Mouse (Mus musculus) kidney, postnatal 4 days (tissue): ENCODE data around the gene Cd151.
A peak's percentile ranks its signal among the peaks of the same experiment; 100 is the strongest.

ENCODE experiments used
- DNase-seq, 2 experiments: peaks; one replicate each; pipeline ENCODE4 v3.0.0; 2021; ENCODE audit warnings: mixed read lengths in 2 of 2

The Cd151 gene

DNA sequence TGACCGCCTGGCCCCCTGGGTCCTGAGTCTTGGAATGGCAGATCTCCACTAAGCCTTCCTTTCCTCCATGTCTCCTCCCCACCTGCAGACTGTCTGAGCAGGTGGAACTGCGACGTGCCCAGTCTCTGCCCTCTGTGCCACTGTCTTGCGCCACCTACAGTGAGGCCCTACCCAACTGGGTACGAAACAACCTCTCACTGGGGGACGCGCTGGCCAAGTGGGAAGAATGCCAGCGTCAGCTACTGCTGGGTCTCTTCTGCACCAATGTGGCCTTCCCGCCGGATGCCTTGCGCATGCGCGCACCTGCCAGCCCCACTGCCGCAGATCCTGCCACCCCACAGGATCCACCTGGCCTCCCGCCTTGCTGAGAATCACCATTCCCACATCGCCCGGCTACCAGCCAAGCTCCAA, 7.9 kb upstream of the Cd151 start:
- no peak for DNase-seq

DNA sequence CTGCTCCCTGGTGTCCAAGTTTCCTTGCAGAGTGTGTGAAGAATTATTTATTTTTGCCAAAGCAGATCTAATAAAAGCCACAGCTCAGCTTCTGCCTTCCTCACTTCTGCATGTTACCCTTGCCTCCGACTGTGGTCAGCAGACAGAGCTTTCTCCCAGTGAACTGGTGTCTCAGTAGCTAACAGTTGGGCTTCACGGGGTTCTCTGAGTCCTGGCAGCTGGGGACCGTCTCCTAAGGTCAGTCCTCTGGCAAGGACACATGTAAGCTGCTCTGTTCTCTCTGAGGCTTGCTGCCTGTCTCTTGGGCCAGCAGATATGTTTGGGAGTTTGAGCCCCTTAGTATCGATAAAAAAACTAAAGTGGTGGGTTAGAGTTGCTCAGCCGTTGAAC, 7.2 kb upstream of the Cd151 start:
- DNase-seq: peak; percentile 52 to 60

DNA sequence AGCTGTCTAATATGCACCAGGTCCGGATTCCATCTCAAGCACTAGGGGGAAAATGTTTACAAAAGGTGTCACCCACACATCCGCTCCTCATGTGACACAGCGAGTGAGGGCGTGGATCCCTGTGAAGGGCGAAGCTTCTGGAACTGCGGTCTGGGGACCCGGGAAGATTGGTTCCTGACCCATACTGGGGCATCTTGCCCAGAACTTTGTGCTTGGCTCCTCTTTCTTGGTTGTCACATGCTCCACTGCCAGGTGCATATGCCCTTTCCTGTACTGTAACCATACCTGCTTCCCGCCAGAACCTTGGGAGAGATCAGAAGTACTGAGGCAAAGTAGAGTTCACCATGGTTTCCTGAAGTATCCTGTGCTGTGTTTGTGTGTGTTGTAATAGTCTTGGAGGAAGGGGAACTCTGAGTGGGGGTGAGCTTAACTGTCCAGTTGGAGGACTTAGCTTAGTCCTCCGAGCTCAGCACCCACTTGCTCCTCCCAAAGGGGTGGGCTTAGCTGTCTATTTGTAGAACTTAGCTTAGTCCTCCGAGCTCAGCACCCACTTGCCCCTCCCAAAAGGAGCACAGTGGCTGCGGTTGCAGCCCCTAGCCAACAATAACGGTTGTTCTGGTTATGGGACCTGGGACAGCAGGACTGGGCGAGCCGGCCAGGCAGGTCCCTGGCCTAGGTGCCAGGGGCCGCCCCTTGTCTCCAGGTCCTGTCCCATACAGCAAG, 6.6 kb upstream of the Cd151 start, which contains the start of gene Cracr2b:
Cracr2b (plus strand) TSS at position 704 of the 723 bp plus-strand sequence.
- DNase-seq: no peak

DNA sequence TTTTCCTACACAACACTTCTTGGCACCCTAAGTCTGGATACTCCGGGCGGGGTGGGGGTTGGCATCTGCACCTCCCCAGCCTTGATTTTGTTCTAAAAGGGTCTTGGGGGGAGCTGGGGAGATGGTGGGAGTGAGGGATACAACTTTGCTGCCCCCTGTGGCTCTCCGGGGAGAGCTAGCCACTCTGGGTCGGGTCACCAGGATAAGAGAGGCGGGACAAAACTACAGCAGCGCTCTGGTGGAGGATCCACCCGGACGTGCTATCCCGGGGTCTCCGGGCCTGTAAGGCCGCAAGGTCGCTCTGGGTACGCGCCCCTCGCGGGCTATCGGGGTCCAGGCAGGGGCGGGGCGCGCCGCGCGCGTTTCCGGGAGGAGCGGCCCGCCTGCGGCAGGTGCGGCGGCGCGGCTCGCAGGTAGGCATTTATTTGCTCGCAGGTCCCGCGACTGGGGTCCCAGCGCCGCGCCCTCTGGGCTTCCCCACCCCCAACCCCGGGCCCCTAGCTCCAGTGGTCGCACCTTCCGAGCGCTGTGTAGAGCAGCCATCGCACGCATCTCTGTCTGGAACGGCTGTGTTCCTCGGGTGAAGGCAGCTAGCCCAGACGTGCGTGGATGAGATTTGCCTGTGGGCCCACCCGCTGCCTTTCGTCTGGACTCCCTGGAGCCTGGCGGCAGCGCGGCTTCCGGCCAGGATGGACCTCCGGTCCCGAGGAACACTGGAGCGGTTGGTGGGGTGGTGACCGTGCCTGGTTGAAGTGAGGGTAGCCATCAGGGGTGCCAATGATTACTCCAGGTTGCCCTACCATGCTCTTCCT, 5.5 kb upstream of the Cd151 start:
- peak; percentile 61 to 71 for DNase-seq

DNA sequence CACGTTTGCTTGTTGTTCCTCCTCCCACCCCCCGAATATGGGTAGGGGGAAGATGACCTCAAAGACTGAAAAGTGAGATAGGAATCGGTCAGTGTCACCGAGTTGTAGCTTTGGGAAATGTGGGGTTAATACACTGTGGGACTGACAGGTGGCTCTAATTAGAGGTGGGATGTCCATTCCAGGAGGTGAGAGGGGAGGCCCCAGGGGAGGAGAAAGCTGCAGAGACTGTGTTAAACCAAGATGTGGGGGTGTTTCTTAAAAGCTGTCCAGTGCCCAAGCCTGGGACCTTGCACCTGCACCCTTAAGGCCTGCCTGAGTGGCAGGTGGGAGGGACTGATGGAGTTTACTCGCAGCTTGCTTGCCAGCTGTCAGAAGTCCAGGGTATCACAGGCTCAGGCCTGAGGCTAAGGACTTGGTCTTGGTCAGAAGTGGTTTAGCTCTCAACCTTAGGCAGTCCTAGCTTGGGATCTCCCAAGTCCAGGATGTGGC, 4.8 kb upstream of the Cd151 start:
- DNase-seq: peak; percentile 53 to 69

DNA sequence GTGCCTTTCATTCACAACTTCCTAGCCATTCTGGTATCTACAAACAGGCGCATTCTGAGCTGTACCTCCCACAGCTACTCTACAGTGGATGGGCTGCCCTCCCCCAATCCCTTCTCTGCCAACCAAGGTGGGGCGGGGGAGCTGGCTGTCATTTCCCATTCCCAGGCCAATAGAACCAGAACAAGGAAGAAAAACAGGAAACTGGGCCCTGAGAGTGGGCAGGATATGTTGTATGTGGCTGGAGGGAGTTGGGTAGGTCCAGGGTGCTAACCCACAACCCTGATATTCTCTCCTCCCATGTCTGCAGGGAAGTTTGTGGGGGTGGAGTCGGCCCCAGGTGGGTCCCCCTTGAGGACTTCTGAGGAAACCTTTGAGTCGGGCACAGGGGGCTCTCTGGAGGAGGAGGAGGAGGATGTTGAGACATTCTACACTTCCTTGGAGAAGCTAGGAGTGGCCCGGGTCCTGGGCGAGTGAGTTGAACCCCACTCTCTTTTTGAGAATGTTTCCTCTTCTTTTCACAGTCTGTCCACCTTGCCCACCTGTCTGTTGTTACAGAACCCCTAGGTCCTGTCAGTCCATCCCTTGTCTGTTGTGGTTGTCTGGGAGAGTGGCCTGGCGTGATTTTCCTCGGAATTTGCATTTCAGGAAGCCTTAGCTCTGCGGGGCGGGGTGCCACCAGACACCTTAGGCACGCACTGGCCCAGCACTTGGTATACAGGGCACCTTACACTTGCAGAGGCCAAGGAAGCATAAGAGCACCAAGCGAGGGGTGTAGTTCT, 3.2 kb upstream of the Cd151 start:
- peak; percentile 65 to 76 for DNase-seq

DNA sequence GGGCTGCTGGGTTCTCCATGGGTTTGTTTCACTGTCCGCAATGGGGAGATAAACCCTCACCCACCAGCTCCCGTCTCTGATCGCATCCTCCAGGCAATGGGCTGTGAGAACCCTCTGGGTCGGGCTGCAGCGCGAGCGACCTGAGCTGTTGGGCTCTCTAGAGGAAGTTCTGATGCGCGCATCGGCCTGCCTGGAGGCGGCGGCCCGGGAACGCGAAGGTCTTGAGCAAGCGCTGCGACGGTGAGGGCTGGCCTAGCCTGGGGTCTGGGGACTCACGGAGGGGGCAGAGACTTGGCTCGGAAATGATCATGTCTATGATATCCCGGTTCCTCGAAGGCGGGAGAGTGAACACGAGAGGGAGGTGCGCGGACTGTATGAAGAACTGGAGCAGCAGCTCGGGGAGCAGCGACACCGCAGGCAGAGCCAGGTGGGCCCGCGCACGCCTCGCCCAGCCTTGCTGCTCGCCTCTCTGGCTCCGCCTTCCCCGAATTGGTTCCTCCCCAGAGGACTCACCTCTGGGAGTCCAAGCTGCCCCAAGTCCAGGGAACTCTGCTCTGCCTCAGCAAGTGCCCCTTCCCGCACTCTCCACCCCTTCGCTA, 2.5 kb upstream of the Cd151 start:
- peak; percentile 71 to 83 for DNase-seq

DNA sequence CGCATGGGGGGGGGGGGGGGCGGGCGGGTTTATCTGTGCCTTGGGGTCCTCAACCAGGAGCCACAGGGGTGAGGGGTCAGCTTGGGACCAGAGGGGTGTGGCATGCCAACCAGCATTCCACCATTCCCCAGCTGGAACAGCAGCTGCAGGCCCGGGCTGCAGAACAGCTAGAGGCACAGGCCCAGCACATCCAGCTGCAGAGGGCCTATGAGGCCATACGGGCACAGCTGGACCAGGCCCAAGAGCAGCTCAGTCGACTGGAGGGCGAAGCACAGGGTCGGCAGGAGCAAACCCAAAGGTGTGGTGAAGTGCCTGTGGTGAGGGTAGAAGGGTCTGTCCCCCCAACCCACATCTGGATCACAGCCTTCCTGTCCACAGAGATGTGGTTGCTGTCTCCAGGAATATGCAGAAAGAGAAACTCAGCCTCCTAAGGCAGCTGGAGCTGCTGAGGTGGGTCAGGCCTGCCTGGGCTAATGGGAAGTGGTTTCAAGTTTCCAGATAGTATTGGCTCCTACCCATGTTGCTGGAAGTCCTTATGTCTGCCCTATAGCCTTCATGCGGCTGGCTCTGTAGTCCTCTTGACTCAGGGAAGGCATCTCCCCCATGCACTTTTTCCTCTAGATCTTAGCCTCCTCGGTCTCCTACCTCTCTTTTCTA, 1.7 kb upstream of the Cd151 start:
- DNase-seq: peak in 1 of 2 experiments; percentile 45

DNA sequence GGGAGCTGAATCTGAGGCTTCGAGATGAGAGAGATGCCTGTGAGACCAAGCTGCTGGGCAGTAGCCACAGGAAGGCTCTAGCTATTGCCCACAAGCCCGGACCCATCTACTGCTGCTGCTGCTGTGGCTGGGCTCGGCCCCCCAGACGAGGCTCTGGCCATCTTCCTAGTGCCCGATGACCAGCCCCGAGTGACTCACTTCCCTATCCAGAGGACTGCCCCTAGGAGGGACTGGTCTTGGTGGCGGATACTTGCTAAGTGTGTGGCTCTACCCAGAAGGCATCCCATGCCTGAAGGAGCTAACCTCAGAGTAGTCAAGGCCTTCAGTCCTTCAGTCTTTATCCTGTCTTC, 1.2 kb upstream of the Cd151 start:
- peak in 1 of 2 experiments; percentile 24 for DNase-seq

DNA sequence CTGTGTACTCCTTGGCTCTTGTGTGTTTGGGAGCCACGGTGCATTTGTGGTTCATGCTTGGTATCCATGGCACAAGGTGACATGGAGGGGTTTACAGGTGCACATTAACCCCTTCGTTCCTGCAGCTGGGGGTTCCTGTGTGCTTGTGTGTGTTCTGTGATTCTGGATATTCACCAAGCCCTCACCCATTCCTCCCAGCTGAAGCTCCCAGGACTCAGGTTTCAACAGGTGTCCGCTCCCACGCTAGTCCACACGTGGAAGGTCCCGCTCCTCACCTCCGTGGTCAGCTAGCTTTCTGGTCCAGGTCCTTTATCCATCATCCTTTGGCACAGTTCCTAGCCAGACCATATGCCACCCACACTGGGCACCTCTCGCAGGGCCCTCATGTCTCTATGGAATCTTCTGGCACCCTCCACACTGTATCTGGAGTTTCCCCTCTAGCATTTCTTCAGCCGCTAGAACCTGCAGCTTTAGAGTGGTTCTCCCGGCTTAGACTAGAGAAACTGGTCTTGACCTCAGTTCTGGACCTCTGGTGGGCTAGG, 514 bp upstream of the Cd151 start:
- DNase-seq: no peak

DNA sequence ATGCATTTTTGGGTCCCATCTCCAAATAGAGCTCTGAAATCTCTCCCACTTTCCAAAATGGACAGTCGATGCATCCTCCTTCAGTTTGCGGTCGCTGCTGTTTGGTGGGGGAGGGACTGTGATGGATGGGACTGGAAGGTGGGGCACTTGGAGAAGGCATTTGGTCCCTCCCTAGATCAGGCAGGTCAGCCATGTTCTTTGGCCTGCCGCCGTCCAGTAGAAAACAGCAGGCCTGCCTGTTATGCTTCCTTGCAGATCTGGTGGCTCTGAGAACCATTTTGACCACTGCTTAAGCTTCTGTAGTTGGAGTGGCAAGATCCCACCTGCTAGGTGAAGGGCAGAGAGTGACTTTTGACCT, 951 bp downstream of the Cd151 start:
- DNase-seq: peak; percentile 63 to 73

DNA sequence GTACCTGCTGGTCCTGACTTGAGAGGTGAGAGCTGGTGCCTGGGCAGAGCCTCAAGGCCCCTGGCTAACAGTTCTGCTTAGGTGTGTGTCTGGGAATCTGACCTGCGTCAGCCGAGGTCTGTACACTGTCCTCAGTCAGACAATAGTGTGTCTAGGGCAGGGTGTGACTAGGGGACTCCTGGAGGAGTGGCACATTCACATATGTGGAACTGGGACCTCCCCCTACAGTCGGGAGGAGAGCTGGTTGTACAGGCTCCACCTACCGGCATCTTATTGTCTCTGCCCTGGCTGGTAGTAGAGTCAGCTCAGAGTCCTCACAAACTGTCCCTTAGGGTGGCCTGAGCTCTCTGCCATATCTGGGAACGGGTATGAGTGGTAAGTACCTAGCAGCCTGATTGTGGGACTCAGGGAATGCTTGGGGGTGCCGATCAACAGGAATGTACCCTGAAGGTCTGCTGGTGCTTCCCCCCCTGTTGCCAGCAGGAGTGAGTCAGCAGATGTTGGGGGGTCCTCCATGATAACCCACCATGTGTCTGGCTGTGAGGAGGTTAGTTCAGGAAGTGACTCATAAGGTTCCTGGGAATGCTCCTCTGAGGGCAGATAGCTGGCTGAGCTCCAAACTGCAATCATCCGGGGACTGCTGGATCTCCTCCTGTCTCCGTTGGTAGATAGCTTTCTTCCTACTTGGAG, 1.5 kb downstream of the Cd151 start:
- DNase-seq: peak; percentile 72 to 85

DNA sequence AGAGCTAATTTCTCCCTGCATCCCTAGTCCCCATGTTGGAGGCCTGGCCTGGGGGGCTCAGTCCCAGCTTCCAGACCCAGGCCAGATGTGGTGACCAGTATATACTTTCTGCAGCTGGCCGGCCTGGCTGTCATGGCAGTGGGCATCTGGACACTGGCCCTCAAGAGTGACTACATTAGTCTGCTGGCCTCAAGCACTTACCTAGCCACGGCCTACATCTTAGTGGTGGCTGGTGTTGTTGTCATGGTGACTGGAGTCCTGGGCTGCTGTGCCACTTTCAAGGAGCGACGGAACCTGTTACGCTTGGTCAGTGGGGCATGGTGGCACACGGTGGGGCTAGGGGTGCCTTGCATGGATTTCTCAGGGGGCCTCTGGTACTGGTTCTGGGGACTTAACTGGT, 2.2 kb downstream of the Cd151 start:
- DNase-seq: peak in 1 of 2 experiments; percentile 39

DNA sequence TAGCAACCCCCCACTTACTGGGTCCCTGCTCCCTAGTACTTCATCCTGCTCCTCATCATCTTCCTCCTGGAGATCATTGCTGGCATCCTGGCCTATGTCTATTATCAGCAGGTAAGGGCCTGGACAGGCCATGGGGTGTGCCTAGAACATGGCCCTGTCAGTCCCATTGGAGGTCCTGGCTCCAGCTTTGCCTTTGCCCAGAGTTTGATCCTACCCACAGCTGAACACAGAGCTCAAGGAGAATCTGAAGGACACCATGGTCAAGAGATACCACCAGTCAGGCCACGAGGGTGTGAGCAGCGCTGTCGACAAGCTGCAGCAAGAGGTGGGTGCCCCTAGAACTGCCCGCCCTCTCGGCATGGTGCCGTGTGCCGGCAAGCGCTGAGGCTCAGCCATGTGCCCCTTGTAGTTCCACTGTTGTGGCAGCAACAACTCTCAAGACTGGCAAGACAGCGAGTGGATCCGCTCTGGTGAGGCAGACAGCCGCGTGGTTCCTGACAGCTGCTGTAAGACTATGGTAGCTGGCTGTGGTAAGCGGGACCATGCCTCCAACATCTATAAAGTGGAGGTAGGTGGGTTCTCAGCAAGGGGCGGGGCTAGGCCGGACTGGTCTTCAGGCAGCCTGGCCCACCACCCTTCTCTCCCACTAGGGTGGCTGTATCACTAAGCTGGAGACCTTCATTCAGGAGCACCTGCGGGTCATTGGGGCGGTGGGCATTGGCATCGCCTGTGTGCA, 2.9 kb downstream of the Cd151 start:
- no peak for DNase-seq

DNA sequence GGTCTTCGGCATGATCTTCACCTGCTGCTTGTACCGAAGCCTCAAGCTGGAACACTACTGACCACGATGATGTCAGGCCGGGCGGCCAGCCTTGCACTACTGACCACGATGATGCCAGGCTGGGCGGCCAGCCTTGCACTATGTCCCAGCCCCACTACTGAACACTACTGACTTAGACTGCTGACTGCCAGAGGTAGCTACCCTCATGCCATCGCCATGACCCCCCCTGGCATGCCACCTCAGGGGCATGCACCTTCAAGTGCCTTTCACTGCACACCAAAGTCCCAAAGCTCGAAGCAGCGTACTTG, 3.4 kb downstream of the Cd151 start:
- DNase-seq: no peak

DNA sequence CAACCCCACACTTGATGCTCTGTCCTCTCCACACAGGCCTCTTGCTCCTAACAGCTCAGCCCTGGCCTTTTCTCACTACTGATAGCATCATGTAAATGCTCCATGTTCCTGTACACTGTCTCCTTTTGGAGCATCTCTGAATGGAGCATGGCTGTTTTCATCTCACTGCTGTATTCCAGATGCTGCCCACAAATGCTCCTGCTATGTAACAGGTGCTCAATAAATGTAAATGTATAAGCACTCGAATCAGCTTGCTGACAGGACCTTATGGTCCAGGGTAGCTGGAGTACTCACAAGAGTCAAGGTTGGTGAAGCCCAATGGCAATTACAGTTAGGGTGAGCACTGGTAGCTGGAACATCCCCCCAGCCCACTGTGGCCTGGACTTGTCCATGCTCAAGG, 4.0 kb downstream of the Cd151 start:
- no peak for DNase-seq

DNA sequence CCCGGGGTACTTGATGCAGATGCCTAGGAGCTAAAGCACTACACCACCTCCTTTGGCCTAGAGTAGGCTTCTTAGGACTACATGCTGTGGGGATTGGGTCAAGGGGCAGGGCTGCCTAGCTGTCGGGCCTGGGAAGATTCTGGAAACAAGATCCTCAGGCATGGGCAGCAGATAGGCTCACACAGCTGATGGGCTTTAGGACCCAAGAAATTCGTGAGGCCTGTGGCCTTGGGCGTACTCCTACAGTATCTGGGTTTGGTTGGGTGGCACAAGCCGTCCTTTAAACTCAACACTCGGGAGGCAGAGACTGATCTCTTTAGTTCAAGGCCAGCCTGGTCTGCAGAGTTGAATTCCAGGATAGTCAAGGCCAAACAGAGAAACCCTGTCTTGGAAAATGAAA, 5.0 kb downstream of the Cd151 start:
- DNase-seq: no peak

DNA sequence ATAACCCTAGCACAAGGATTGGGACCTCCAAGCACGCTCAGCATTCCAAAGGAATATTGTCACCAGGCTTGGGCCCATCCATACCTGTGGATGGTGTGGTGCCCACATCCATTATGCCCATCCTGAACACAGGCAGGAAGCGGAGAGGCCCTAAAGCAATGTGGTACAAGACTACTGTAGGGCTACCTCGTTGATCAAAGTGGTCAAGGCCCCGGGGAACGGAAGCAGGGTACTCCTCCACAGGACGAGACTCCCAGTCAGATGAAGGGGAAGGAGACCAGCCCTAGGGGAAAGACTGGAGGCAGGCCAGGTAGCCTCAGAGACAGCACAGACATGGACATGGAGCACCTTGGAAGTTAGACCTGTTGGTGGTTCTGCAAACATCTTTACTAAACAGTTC, 5.6 kb downstream of the Cd151 start:
- no peak for DNase-seq

DNA sequence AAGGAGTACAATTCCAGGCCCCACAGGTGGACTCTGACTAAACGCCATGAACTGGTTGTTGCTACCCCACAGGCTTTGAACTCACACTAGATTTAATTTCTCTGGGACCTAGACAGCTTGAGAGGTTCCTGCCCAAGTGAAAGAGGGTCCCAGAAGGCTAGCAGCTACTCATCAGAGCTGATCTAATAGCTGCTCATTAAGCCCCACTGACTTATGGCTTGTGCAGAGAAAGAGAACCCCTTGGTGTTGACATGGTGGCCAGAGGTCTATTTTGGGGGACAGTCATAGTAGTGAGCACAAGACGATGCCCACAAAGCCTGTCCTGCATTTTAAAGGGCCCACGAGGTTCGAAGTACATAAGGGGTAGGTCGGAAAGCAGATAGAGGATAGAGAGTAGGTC, 7.0 kb downstream of the Cd151 start:
- DNase-seq: no peak

DNA sequence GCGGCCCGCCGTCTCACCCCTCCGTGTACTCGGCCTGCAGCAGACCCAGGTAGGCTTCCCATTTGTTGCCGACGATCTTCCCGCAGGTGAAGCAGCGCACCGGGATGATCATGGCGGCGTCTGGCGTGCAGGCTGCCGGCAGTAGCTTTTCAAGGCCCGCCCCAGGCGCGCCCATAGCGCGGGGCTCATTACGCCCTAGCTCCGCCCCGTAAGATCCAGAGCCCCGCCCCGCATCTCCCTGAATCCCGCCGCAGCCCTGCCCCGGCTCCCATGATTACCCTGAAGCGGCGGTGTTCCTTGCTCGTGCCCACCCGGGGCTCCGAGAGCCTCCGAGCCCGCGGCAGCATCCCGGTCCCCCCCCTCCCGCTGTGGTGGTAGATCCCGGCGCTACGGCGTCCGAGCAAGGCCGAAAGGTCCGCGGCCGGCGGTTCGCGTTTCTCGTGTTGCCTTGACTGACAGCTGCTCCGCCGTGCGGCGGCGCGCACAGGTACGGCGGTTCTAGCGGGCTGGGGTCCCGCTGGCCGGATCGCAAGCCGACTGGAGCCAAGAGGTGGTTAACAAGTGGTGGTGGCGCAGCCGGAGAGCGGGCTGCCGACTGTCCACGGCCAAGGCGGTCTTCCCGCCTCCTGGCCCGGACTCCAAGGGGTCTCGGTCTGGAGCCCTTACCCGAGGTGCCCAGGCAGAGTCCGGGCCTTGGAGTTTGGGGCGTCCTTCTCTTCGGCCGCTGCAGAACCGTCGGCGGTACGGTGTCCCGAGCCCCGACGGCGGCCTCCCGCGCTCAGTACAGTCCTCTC, 8.0 kb downstream of the Cd151 start, which contains the start of the genes Polr2l and Tspan4:
Polr2l (minus strand) TSS at position 122 of the 794 bp plus-strand sequence.
Tspan4 (plus strand) TSS at position 230 of the 794 bp plus-strand sequence.
- DNase-seq: peak; percentile 87 to 93
